Mouse (Mus musculus) T-helper 17 cell (primary cell): ENCODE data around the gene Ttc39d.

Source experiments
- in situ Hi-C, 2 experiments: fragments of 300-600 bp; cut with MboI, MseI; formaldehyde crosslinking; loops; 1 replicate in 1 of 2; 2 replicates in 1 of 2; pipeline ENCODE4 v1.15.1; 2025; ENCODE audit warnings: high pct_unique_total_duplicates in 2 of 2

The Ttc39d gene

DNA sequence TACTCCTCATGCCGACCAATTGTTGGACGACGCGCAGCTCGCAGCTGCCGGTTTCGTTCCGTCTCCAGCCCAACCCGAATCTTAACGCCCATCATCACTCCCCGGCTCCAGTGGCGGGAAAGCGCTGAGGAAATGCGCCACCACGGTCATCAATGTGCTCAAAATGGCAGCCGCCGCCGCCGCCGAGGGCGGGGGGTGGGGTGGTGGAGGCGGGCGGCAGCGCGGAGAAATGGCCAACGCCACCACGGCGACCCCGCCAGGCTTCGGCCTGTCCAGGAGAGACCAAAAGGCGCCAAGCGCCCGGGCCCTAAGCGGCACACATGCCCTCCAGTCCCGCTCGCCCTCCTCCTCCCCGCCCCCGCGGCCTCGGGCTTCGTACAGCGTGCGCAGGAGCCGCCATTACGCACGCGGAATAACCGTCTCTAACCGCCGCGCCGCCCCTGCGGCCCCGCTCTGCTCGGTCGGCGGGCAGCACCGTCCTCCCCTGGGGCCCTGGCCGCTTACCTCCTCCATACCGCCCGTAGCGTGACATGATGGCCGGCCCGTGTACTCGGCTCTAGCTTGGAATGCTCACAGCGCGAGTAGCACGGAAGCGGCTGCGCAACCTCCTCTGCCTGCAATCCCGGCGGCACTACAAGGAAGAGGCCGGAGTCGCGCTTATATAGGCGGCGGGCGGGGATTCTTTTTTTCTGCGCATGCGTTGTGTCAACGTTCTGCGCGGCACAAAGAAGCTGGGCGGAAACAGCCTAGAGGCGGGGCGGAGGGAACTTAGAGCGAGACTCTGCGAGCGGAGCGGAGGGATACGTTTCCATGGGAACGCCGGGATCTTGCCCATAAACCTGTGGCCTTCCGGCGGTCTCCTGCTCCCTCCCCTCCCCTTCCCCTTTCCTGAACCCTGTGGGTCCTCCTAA lies at the start of gene Ttc39d, which contains the start of gene Srsf7:
Gene Ttc39d, plus strand, starts transcription at position 790 of the 911 bp plus-strand sequence.
Gene Srsf7, minus strand, starts transcription at position 637 of the 911 bp plus-strand sequence.
- in situ Hi-C loops: loop anchor here in 1 of 2 experiments (25.0 kb wide), 1 partner anchor 845 kb away; the partner anchor contains the start of gene Cdc42ep3

DNA sequence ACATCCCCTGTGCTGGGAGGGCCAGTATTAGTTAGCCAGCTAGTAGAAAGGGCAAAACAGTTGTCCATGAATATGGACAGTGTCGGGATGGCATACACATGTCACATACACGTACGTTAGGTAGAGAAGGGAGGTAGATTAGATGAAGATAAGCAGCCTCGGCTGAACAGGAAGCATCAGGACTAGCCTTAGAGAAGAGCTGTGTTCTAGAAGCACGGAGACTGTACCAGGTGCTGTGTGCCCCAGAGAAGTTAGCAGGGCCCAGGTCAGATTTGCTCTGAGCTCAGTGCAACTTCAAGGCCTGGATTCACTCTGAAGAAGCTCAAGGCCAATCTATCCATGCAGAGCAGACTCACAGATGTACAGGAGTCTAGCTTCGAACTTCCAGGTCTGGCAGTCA lies 49.8 kb upstream of the Ttc39d start:
- in situ Hi-C loops: no loop called here

DNA sequence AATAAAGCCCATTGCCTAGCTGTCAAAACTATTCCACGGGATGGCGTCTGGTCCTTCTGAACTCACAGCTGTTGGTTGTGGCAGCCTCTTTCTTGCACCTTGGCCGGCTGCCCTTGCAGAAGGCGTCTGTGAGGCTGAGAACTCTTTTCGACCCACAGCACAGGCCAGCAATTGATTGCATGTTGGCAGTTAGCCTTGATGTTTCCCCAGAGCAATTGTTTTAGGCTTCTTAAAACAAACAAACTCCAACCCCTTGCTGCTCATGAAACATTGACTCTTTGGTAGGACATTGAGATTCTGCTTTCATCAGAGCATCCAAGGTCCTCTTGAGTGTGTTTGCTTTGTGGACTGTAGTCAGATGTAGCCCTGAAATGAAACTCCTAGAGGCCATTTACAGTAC lies 46.8 kb upstream of the Ttc39d start:
- in situ Hi-C loops: no loop called here

DNA sequence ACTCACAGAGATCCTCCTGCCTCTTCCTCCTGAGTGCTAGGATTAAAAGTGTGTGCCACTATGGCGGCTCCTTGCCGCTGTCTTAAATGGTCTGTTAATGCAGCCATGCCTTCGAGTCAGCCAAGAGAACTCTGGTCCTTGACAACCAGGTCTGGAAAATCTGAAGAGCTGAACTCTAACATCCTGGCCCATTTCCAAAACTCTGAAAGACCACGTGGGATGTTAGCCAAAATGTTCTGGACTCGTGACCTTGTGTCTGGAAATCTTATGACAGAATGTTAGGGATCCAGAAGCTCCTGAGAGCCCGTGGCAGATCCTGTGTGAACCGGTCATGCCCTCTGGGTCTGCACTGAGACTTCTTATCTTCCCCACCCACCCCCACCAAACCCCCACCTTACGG lies 43.3 kb upstream of the Ttc39d start:
- in situ Hi-C loops: no loop called here

DNA sequence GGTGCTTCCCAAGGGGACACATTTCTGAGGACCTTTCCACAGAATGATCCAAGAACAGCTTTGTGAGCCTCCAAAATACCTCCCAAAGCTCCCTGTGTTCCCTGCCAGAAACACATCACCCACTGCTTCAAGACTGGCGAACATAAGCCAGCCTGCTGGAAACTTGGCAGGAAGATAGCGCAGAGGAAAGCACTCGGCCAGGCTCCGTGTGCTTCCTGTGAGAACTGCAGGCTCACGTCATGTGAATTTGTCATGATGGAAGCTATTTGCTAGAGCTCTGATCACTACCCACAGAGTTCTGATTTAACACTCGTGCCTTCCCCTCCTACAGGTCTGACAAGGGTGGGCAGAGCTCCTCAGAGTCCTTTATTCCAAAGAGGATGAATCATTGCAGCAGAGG lies 41.5 kb upstream of the Ttc39d start:
- in situ Hi-C loops: no loop called here

DNA sequence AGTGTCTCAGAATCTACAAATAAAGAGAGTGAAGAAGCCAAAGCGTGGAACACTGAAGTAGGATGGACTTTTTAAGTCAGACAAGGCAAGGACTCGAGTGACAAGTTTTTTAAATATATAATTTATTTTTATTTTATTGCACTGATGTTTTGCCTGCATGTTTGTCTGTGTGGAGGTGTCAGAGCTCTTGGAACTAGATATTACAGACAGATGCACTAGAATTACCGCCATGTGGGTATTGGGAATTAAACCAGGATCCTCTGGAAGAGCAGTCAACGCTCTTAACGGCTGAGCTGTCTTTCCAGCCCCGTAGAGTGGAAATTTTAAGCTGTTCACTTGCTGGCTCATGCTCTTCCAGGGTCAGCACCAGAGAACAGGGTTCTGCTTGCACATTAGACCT lies 40.9 kb upstream of the Ttc39d start:
- in situ Hi-C loops: no loop called here

DNA sequence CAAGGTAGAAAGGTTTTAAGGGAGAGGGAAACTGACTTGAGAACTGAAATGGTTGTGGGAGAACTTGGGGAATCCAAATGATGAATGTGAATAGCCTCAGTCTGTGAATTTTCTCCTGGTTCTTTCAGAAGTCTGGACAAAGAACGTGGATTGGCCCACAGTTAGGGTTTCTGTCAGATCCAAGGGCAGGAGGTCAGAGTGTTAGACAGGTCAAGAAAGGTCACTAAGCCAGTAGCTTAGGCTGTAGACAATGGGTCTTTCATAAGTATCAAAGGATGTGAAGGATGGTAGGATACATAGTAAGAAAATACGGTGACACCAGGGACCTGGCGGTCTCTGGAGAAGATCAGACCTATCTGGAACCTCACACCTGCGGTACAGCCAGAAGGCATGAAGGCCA lies 39.8 kb upstream of the Ttc39d start:
- in situ Hi-C loops: no loop called here

DNA sequence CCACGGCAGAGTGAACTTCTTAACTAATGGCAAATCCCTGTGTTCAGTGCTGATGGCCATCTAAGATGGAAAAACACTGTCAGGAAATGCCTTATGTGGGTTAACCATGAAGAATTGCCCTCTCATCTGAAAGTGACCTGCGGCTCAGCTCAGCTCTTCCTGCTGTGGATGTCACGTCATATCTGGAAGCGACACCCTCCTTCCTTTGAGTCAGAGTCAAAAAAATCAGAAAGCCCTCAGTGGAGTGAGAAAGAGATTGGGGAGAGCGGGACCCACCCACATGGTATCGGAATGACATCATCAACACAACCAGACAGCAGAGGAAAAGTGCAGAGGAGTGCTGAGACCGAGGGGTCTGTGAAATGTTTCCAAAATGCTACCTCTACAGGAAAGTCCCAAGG lies 39.4 kb upstream of the Ttc39d start:
- in situ Hi-C loops: no loop called here

DNA sequence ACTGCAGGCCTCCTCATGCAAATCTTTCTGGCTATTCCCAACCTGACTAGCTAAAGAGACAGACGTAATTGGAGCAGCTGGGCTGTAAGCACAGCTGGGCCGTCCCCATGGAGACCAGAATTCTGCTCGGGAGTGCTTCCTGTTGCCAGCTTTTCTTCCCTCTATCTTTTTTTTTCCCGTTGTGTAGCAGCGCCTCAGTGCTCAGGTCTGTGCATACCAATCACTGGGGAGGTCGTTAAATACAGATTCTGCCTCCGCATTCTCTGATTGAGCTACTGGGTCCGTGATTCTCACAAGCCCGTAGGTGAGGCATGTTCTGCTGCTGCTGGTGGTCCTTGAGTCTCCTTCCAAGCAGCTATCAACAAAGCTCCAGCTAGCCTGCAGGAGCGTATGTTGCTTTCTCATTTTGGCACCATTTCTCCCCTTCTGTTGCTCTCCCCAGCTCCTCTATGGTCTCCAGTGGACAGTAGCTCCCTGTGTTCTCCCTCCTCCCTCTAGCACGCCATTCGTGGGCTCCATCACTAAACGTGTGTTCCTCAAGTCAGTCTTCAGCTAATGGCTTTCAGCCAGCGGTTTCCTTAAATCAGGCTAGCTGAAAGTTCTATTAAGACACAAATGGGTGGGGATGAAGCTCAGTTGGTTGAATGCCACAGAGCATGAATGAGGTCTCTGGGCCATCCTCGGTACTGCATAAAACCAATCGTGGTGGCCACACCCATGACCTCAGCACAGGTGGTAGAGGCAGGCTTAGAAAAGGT lies 38.7 kb upstream of the Ttc39d start:
- in situ Hi-C loops: no loop called here

DNA sequence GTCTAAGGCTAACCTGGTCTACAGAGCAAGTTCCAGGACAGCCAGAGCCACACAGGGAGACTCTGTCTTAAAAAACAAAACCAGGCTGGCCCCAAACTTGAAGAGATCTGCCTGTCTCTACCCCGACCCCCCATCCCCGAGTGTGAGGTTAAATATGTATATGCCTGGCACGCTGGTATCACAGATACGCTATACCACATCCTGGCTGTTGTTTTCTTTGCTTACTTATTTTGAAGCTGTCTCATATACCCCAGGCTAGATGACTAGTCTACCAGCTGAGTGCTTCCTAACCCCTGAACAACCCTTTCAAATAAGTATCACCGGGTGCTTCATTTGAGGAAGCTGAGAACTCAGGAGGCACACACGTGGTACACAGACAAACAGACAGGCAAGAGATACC lies 37.5 kb upstream of the Ttc39d start:
- in situ Hi-C loops: loop anchor here (5.0 to 10.0 kb wide), 3 partner anchors 32 to 107 kb away; partner anchors contain the start of gene Hnrnpll (in 2 of the 2)

DNA sequence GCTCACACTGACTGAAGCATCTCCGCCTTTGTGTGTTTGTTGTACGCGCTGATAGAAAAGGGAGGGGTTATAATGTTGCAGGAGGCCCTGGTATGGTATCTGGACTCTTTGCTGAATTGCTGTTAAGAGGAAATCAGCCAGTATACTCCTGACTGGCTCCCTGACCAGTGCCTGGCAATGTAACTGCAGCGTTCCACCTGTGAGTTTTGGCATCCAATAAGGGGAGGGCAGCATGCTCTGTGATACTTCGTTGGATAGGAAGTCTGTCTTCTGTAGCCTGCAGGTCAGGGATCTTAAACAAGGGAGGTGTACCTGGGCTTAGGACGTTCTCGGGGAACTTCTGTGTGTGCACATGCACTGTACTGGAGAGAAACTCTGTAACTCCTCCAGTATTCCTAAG lies 36.3 kb upstream of the Ttc39d start:
- in situ Hi-C loops: loop anchor here (5.0 to 10.0 kb wide), 3 partner anchors 34 to 109 kb away; partner anchors contain the start of gene Hnrnpll (in 2 of the 2)

DNA sequence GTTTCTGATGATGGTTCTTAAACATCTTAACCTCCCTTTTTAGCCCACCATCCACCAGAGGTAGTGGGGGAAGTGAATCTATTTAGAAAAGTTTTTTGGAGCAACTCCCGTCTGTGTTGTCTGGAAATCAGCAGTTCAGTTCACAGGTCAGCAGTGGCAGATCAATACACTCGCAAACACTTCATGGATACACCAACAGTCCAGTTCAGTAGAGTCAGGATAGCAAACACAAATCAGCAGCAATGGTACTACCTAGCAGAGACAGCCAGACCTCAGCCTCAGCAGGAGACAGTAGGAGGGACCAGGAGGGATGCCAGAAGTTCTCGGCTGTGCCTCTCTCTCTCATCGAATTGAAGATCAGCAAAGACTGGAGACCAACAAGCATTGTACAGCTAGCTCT lies 35.3 kb upstream of the Ttc39d start:
- in situ Hi-C loops: loop anchor here (5.0 to 10.0 kb wide), 3 partner anchors 35 to 110 kb away; partner anchors contain the start of gene Hnrnpll (in 2 of the 2)

DNA sequence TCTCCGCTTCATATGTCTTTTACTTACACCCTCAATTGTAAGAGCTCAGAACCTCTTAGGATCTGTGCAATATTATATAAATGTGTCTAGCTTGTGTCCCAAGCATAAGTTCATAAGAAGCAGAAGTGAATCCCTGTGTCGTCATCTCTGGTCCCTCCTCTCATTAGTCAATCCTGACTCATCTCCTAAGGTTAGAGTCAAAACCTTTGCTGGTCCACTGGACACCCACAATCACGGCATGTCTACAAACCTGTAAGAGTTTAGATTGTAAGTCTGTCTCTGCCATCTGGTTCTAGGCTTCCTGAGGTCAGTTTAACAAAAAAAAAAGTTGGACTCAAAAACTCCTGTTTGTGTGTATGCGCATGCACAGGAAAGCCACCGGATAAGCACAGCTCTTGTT lies 34.5 kb upstream of the Ttc39d start:
- in situ Hi-C loops: loop anchor here (5.0 to 10.0 kb wide), 3 partner anchors 35 to 110 kb away; partner anchors contain the start of gene Hnrnpll (in 2 of the 2)

DNA sequence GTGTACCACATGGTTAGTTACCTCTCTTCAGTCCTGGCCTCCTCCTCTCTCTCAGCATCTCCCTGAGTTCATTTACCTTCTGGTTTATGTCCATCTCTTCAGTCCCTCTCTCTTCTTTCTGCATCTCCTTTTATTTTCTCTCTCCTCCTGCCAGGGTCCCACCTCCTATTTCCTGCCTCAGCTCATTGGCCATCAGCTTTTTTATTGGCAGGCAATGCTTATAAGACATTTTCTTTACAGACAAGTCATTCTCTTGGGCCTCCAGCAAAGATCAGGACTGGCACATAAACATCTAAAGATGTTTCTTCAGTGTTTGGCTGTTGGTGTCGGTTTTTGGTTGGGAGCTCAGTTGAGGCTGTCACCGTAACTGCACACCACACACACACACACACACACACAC lies 33.6 kb upstream of the Ttc39d start:
- in situ Hi-C loops: loop anchor here (5.0 to 10.0 kb wide), 3 partner anchors 36 to 111 kb away; partner anchors contain the start of gene Hnrnpll (in 2 of the 2)

DNA sequence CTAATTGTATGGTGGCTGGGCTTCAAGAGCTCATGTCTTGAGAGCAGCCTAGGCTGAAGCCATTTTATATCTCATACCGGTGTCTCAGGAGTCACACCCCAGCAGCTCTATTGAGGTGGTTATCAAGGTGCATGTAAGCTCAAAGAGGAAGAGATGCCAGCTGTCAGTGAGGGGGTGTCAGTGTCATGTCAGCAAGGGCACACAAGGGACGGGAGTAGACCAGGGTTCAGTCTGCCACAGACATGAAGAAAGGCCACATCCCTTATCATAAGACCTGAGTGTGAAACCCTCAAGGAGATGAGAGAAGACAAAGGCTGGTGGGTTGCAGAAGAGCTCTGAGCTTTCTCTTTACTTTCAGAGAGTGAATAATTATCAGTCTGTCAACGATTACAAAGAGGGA lies 33.1 kb upstream of the Ttc39d start:
- in situ Hi-C loops: loop anchor here (5.0 to 10.0 kb wide), 3 partner anchors 37 to 112 kb away; partner anchors contain the start of gene Hnrnpll (in 2 of the 2)

DNA sequence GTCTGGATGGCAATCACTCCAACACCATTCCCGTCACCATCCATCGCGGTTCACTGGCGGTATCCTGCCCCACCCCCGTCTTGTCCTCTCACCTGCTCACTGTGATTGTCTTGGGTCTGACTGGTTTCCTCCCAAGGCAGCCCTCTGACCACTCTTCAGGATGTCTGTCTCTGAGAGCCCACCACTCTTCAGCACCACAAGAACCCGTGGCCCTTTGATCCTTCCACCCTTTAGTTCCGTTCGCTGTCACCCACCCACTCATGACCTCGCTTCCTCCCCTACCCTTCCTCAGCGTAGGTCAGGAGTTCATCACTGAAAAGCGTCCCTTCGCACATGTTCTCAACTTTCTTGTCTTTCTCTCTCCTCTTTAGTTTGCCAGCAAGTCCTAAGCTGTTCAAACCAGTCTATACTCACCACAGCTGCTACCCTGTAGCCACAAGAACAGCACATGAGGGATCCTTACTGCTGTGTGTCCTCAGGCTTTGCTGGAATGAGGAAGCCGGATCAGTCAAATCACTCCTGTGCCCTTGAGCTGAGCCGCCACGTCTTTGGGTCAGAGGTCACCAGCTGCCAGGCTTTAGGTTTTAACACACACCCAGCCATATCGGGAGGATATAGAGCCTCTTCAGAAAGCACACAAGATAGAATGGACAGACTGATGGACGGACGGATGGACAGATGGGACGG lies 32.4 kb upstream of the Ttc39d start:
- in situ Hi-C loops: loop anchor here (5.0 to 10.0 kb wide), 3 partner anchors 38 to 113 kb away; partner anchors contain the start of gene Hnrnpll (in 2 of the 2)

DNA sequence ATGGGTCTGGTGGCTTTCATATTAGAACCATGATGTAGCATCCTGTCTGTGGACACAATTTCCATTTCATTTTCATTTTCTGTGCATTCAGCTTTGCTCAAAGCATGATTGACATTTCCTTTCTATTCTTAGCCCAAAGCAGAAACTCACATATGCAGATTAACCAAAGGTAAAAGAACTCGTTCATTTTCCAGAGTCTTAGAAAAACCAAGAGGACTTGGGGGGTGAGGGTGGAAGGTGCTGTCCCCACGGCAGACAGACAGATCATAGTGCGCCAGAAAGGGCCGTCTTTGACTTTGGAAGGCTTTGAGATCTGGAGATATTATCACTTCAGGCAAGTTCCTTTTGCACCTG lies 31.9 kb upstream of the Ttc39d start:
- in situ Hi-C loops: loop anchor here in 1 of 2 experiments (10.0 kb wide), 1 partner anchor 61 kb away; no protein-coding TSS in a partner anchor

DNA sequence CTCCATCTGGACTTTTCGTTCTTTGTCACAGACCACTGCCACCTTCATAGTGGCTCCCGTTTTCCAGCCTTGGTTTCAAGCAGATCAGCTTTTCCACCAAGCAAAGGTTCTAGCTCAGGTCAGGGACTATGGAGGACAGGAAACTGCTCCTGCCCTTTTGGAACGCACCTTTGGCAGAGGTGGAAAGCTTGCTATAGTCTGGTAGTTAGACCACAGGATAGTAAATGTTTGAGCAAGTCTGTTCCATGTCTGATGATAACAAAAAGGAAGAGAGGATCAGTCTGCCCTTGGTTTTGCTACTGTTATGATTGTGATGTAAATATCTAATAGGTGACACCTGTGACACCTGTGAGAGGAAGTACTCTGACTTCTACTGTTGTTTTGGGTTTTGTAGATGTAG lies 31.3 kb upstream of the Ttc39d start:
- in situ Hi-C loops: loop anchor here in 1 of 2 experiments (10.0 kb wide), 1 partner anchor 61 kb away; no protein-coding TSS in a partner anchor

DNA sequence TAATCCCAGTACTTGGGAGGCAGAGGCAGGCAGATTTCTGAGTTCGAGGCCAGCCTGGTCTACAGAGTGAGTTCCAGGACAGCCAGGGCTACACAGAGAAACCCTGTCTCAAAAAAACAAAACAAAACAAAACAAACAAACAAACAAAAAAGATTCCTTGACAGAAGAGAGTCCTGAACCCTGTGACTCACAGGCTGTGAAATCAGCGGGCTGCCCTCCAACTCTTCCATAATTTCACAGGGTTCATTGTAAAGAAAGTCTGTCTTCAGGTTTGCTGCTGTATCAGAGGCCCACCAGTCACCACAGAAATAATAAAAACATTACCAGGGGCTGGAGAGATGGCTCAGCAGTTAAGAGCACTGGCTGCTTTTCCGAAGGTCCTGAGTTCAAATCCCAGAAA lies 28.4 kb upstream of the Ttc39d start:
- in situ Hi-C loops: loop anchor here in 1 of 2 experiments (10.0 kb wide), 1 partner anchor 64 kb away; no protein-coding TSS in a partner anchor

DNA sequence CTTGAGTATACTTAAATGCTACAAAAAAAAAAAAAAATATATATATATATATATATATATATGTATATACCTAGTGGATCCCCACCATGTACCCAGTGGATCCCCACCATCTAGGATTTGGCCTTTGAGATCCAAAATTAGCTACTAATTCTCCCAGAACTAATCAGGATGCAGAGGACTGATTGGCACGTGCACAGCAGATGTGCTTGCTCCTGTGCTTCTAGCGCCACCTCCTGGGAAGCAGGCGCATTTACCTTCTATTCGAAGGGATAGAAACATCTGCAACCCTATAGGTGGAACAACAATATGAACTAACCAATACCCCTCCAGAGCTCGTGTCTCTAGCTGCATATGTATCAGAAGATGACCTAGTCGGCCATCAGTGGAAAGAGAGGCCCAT lies 27.3 kb upstream of the Ttc39d start:
- in situ Hi-C loops: loop anchor here (5.0 to 10.0 kb wide), 4 partner anchors 65 to 315 kb away; no protein-coding TSS in a partner anchor

DNA sequence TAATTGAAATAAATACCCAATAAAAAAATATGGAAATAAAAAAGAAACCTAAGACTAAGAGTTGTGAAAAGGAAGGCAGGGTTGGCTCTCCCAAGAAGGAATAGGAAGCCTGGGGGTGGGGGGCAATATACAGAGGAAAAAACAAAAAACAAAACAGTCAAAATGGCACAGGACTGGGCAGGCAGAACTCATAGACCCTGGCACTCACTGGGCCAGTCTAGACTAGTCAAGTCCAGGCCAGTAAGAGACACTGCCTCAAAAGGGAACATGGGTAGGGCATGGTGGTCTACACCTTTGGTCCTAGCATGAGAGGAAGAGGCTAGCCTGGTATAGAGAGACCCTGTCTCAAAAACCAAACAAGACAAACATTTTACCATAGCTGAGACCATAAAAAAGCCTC lies 26.8 kb upstream of the Ttc39d start:
- in situ Hi-C loops: loop anchor here (5.0 to 10.0 kb wide), 3 partner anchors 158 to 316 kb away; no protein-coding TSS in a partner anchor
